ENCODE assay signal across 29 mouse cellular contexts in genomic region chr2:62503326-62503725, GRCm38 (mm10). TPM values are rescaled to one million over a fixed set of nuclear protein-coding genes. Genes with fewer than 3 reads are reported as not detected.
"Had no signal": no experiment of that assay in that cellular context is flagged by ENCODE, and none has a peak within 500 bp of the region (broad histone marks: within the 10 kb centered on the region; RNA-seq: fewer than 3 reads in every experiment).

No protein-coding gene starts in this region.

- H3K9me3 ChIP-seq: liver, embryonic 12.5 days; liver, embryonic 15.5 days; lung, embryonic 15.5 days; megakaryocyte, embryonic 14.5 days; midbrain, embryonic 10.5 days; midbrain, embryonic 13.5 days; neural tube, embryonic 13.5 days had no signal

- DNase-seq: kidney, adult 18-20 months; kidney, adult 9 months; kidney, postnatal 14 days; kidney, postnatal 4 days; layer of hippocampus, postnatal 36 days; liver; lung, adult 18-20 months; lung, postnatal 10 days; lung, postnatal 36 days; thymus, adult 2 months; thymus, postnatal 14 days; thymus, postnatal 4 days had no signal

- H3K4me3 ChIP-seq: liver, embryonic 12.5 days; liver, embryonic 15.5 days; lung, embryonic 15.5 days; megakaryocyte, embryonic 14.5 days; midbrain, embryonic 10.5 days; midbrain, embryonic 13.5 days; myocyte; neural tube, embryonic 13.5 days had no signal

- H3K36me3 ChIP-seq: liver, embryonic 12.5 days; liver, embryonic 15.5 days; lung, embryonic 15.5 days; midbrain, embryonic 10.5 days; midbrain, embryonic 13.5 days; neural tube, embryonic 13.5 days had no signal

- H3K4me1 ChIP-seq: liver, embryonic 12.5 days; liver, embryonic 15.5 days; lung, embryonic 15.5 days; megakaryocyte, embryonic 14.5 days; midbrain, embryonic 10.5 days; midbrain, embryonic 13.5 days; neural tube, embryonic 13.5 days had no signal

- H3K4me2 ChIP-seq: liver, embryonic 12.5 days; liver, embryonic 15.5 days; lung, embryonic 15.5 days; midbrain, embryonic 13.5 days; neural tube, embryonic 13.5 days had no signal

- ATAC-seq: liver, embryonic 12.5 days; midbrain, embryonic 13.5 days; midbrain, embryonic 16.5 days had no signal

- H3K9ac ChIP-seq: liver, embryonic 12.5 days; liver, embryonic 15.5 days; lung, embryonic 15.5 days; midbrain, embryonic 13.5 days; neural tube, embryonic 13.5 days had no signal

- H3K27ac ChIP-seq: liver, embryonic 12.5 days; liver, embryonic 15.5 days; lung, embryonic 15.5 days; midbrain, embryonic 10.5 days; midbrain, embryonic 13.5 days; neural tube, embryonic 13.5 days; stomach, postnatal 0 days had no signal

- H3K27me3 ChIP-seq: liver, embryonic 12.5 days; liver, embryonic 15.5 days; lung, embryonic 15.5 days; megakaryocyte, embryonic 14.5 days; midbrain, embryonic 13.5 days; neural tube, embryonic 13.5 days had no signal

RNA-seq across cellular contexts. Expression of gene Gcg, which starts 19.9 kb away (rescaled TPM):
- total RNA-seq: layer of hippocampus, adult 18-20 months; layer of hippocampus, postnatal 10 days; layer of hippocampus, postnatal 36 days; left cerebral cortex, postnatal 25 days; monocyte, adult 5-6 weeks; neutrophil, adult 5-6 weeks had no signal
- polyA plus RNA-seq: kidney, embryonic 16.5 days; liver, embryonic 15.5 days; midbrain, embryonic 10.5 days; myocyte; neural tube, embryonic 13.5 days; spleen, adult 2 months had no signal
